Mouse (Mus musculus) skeletal muscle tissue, adult 2 months (tissue): ENCODE results near the gene Pdzd9.
"Not testable (repeated sequence)": the region's sequence is repeated elsewhere in the genome, so short reads cannot be mapped to it uniquely, and the experiment has no call there.

Source experiments
- DNase-seq: peaks from one replicate; pipeline ENCODE4 v3.0.0-alpha.2; 2012; ENCODE audit warnings: low read depth, low spot score

Gene Pdzd9

DNA sequence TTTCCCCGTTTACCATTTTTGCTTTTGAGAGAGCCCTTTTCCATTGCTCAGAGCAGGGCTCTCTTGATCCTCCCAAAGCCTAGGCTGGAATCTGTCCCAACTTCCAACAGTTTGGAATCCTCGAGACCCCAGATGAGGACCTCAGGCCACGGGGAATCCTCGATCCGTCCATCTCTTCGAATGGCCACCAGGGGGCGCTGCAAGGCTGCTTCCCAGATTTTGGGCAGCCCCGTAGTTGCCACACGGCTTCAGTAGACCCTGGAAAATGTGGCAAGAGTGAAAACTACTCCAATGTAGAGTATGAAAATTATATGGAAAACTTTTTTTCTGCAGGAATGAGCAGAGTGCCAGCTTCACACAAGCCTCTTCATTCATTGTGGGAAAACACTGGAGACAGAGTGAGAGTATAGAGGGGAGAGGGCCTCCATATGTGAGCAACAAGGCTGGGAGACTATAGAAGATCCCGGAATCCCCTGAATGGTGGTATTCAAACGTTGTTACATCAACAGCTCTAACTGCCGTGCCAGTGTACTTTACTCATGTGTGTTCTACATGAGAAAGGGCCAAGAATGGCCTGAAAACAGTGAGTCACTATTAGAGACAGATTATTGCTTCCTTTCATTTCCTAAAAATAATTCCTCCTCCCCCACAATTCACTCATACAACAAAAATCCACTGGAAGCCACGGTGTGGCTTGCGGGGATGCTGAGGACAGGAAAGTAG, at the start of gene Pdzd9:
Pdzd9 (minus strand) TSS at position 191 of the 723 bp plus-strand sequence.
- peak; percentile 39 for DNase-seq

DNA sequence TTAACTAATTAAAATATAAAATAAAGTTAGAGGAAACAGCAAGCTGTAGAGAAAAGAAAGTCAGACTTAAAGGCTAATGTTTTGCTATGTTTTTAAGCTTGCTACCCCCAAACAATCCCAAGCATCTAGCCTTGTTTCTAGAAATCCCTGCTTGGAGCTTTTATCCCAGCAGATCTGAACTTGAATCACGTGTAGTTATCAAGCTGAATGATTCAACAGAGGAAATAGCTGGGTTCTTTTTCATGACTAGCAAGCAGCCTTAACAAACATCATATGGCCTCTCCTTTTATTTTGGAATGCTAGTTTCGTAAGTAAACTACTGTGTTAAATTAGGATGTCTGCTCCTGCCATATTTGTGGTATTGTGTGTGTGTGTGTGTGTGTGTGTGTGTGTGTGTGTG, 47.1 kb upstream of the Pdzd9 start:
- DNase-seq = no peak

DNA sequence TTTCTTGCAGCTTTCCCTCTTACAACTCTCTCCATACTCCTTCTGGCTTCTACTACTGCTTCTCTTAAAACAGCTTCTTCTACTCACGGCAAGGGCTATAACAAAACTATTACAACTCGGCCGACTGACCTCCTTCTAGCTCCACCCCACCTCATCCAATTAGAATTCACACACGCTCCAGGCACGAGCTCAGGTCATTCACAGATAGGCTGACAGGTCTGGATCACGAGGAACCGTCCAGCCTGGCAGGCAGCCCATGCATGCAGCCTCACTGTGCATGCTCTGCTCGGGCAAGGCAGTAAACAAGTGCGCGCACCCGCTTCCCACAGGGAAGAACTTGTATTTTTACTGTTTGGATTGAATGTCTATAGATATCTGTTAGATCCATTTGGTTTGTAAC, 43.8 kb upstream of the Pdzd9 start:
- DNase-seq = not testable (repeated sequence)

DNA sequence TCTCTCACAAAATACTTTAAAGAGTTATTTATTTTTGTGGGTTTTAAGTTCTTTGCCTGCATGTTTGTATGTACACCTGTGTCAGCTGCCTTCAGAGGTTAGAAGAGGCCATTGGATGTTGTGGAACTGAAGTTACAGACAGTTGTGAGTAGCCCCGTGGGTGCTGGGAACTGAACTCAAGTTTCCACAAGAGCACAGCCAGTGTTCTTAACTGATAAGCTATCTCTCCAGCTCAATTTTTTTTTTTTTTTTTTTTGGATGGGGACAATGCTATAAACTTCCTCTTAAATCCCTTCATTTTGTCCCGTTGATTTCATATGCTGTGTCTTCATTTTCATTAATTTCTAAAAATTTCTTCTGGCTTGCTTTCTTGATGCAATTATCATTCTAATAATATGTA, 43.1 kb upstream of the Pdzd9 start:
- DNase-seq = no peak

DNA sequence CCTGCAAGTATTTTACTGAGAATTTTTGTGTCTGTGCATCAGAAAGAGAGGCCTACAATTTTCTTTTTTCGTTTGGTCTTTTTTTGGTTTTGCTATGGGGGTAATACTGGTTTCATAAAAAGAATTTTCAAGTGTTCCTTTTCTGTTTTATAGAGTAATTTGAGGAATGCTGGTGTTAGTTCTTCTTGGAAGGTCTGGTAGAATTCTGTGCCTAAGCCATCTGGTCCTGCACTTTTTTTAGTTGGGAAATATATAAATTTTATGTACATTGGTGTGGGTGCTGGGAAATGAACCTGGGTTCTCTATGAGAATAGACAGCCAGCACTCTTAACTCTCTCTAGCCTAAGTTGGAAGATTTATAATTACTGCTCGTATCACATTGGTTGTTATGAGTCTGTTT, 41.9 kb upstream of the Pdzd9 start:
- no peak for DNase-seq

DNA sequence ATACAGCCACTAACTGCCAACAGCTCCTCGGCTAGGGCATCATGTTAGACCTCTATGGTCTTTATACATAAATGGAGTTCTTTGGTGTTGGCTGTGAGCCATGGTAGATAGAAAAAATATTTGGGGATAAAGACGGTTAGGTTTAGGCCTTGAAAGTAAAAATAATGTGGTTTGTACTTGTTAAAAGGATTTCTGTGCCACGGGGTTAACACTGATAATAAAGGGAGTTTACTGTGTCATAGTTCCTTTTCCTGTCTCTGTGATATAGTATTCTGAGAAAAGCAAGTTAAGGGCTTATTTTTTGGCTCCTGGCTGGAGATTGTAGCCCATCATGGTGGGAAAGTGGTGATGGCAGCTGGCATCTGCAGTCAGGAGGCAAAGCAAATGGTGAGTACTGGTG, 33.7 kb upstream of the Pdzd9 start:
- DNase-seq = no peak

DNA sequence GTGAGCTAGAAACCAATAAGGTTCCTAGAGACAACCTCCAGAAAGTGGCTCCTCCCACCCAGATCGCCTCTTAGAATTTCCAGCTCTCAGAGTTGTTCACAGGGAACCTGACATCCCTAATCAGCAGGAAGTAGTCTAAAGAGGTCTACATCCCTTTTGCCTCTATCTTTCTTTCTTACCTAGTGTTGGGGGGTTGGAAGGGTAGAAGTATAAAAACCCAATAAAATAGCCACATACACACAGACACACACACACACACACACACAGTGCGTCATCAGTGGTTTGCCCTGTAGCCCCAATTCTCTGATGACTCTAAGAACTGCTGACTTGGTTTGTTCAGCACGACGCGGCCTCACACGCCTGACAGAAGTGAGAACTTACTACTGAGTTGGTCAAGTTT, 29.4 kb upstream of the Pdzd9 start:
- no peak for DNase-seq

DNA sequence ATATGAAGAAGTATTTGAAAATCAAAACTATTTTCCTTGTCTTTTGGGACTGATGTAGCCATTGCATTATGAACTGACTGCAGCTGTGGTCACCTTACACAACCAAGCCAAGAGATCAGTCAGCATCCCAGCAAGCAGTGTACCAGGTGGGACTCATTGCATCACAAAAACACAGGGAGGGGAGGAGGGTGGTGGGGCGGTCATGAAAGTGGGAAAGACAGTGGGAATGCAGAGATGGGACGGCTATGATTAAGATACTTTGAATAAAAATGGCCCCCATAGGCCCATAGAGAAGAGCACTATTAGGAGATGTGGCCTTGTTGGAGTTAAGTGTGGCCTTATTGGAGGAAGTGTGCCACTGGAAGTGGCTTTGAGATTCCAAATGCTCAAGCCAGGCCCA, 26.2 kb upstream of the Pdzd9 start:
- no peak for DNase-seq

DNA sequence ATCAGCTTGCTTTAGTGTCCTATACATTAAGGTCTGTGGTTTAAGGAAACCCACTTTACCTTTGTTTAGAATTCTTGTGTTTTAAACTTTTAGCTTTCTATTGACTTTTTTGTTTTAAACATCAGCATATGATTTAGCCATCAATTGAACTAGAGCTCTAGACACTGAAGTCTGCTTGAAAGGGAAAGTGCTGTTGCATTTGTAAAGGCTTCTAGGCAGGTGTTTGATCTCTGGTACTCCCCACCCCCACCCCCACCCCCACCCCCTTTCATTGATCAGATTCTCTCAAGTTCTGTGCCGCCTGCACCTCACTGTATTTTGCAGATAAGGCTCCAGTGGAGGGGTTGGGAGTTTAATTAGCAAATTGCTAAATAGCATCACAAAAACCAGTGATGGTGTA, 25.5 kb upstream of the Pdzd9 start:
- DNase-seq = no peak

DNA sequence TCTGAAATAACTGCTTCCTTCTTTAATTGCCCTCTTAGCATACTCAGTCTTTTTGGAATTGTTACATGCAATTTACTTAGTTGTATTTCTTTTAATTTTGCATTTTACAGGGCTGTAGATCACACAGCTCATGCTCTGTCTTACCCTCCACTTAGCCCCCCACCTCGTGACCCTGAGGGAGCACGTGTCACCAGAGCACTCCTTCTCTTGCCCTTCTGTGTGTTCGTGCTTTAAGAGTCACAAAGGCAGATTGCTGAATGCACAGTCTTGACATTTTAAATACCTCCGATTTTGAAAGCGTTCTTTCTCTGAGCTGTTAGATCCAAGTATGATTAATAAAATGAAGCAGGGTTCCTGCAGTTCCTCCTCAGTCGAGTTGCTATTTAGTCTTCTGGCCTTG, 25.1 kb upstream of the Pdzd9 start:
- no peak for DNase-seq

DNA sequence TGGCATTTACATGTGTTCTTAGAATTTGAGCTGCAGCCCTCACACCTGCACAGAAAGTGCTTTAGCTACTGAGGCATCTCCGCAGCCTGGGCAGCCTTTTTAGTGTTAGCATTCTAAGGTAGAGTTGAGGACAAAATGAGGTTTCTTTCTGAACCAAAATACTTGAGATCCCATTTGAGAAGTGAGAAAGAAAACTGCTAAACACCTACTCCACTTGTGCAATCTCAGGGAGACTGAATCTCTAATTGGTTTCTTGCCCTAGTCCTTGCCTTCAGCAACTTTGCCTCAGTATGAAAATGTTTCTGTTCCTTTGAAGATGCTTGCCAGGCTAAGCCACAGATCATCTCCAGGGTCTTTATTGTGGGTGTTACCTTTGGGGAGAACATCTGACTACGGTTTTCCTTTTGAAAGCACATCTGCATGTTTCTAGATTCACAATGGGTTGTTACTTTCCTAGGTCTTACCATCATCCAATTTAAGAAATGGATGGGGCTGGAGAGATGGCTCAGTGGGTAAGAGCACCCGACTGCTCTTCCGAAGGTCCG, 23.8 kb upstream of the Pdzd9 start:
- no peak for DNase-seq

DNA sequence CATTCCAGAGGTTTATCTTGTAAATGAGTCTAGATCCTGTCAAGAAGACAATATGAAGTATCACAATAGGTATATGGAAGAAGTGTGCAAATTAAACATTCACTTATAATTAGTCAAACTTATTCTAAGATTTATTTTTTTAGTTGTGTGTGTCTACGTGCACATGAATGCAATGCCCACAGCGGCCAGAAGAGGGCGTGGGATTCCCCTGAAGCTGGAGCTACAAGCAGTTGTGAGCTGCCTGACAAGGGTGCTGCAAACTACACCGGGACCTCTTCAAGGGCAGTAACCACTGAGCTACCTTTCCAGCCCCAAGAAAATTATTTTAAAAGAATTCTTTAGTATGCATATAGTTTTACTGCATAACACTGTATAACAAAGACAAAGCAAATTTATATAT, 20.5 kb upstream of the Pdzd9 start:
- DNase-seq = no peak

DNA sequence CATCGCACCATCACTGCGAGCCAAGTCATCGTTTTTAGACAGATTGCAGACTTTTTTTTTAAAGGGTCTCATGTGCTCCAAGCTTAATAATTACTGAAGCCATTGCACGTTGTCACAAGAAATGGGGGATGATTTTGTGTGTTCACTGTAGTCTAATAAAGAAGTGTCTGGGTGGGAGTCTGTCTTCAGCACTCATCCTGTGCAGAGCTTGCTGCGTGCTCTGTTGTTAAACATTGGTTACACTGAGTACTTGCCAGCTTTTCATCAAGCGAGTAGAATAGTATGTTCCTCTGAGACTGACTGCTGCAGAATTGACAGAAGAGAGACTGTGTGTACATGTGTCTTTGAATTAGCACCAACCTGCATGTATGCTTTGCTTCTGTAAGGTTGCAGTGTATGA, 15.1 kb upstream of the Pdzd9 start:
- no peak for DNase-seq

DNA sequence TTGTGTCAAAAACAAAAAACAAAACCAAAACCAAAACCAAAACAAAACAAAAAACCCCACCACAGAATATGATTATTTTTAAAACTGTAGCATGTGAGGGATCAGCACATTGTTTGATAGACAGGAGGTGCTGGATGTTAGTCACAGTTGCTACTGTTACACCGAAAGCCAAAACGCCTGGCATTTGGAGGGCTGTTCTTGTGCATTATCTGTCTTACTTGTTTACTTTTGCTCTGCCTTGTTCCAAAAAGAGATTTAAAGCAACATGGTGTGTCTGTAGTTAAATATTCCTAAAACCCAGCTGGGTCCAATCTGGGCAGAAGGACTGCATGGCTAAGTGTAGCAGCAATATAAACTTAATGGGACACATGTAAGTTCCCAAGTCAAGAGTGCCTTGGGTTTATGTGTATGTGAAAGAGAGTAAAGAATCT, 14.6 kb upstream of the Pdzd9 start:
- DNase-seq = no peak

DNA sequence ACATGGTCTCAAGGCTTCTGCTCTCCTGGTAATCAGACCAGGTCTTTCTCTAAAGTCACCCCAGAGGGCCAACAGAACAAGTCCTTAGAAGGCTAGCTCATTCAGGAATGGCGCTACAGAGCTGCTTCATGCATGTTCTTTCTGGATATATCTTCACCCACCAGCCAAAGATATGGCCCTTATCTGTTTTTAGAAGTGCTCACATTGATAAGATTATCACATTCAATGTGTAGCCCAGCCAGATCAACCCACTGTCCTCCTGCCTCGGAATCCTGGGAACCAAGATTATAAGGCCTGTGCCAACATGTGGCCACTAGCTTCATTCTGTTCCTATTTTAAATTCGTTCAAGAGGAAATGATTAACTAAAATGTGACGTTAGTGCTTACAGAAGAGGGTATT, 11.9 kb upstream of the Pdzd9 start:
- no peak for DNase-seq

DNA sequence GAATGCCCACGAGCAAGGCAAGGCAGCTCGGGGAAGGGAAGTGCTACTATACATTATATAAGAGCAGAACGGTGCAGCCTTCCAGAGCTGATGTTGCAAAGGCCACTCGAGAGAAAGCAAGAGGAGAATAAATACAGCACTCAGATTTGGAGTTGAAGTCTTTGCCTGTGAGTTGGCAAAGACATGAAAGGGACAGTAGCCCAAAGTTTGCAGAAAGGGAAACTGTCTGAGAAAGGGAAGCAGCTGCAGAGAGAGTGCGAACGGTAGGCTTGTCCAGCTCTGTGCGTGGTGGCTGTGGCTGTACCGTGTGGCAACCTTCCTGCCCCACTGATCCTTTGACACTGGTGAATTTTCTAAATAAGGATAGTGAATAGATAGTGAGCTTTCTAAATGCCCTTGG, 8.9 kb upstream of the Pdzd9 start:
- no peak for DNase-seq

DNA sequence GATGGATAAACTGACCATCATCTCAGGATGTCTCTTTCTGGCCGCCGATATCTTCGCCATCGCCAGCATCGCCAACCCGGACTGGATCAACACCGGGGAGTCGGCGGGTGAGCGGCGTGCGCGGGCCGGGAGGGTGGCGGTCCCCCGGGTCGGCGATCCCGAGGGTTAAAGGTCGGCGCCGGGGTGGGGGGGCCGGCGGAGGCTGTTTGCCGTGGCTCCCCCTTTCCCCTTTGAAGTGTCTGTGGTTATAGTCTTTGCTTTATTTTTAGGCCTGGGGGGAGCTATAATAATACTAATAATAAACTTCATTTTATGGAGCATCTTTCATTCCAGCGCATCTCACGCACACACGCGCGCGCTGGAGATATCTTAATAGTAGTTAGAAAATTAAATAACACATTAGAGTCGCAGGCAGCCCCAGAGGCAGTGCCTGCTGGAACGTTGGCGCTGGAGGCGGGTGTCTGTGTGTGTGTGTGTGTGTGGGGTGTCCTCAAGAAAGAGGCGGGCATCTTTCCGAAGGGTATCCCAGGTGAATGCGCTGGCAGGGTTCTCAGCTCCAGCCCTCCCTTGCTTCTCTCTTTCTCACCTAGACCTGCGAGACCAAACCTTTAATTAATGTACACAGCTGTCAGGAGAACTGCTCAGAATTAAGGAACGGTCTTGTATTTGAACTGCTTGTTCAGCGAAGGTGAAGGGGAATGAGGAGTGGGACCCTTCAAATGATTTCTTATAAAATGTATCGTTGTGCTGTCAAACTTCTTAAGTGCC, 7.8 kb upstream of the Pdzd9 start:
- DNase-seq = no peak

DNA sequence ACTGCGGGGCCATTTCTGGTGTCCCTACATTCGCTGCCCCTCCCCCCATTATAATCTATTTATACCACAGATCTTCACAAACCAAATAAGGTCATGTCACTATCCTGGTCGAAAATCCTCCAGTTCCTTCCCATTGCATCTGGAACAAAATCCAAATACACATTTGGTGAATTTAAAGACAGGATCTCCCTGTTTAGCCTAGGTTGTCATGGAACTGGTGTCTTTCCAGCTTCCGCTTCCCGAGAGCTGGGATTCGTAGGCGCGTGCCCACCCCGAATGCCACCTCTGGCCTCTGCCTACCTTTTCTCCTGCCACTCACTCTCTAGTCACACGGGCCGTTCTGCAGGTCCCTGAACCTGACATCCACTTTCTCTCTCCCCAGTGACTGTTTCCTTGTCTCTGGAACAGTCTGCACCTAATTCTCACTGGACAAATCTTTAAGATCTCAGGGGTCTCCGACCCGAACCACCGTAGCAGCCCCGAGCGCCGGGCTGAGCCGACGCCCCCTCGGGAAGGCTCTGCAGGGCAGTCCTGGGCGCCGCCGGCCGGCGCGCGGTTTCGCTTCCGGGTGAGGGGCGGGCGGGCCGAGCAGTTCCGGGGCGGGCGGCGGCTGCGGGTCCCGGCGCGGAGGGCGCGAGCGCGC, 7.0 kb upstream of the Pdzd9 start, which contains the start of gene Mosmo:
Mosmo (plus strand) TSS at position 618 of the 643 bp plus-strand sequence.
- DNase-seq = peak; percentile 32

DNA sequence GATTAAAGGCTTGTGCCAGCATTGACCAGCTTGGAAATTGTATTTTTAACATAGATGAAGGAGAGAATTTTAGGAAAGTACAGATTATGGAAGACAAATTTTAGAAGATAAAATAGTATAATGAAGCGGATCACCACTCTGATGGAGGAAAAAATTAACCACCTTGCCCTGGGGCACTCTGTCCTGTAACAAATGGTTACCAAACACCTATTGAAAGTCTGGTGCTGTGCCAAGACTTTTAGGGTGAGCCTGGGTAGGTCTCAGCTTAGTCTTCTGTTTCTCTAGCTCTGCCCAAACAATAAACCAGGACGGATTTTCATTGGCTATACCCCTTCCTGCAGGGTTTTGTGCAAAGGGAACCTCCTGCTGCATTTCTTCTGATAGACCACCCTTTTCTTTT, 1.1 kb upstream of the Pdzd9 start:
- no peak for DNase-seq

DNA sequence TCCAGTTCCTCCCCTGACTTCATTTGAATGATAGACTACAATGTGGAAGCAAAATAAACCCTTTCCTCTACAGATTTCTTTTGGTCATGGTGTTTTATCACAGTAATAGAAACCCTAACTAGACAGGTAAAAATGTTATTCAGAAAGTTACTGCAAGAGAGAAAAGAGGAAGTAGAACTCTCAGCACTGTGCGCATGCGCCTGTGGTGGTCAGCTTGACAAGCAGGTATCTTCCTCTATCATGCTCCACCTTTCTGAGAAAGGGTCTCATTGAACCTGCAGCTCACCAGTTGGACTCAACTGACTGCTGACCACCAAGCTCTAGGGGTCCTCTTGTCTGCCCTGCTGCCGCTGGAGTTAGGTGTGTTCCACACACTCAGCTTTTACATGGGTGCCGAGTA, 8.1 kb downstream of the Pdzd9 start:
- DNase-seq = no peak

DNA sequence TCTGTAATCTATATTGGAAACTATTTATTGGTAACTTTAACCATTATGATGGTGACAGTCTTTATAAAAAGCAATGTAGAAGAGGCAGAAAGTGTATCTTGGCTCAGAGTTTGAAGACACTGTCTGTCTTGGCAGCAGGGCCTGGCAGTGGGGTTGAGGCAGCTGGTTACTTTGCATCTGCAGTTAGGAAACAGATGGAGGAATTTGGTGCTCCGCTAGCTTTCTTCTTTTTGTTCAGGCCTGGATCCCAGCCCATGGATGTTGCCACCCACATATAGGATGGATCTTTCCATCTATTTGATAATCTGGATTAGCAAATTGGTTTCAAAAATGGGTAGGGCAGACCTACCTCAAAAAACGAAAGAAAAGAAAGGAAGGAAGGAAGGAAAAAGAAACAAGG, 22.3 kb downstream of the Pdzd9 start:
- DNase-seq = no peak

DNA sequence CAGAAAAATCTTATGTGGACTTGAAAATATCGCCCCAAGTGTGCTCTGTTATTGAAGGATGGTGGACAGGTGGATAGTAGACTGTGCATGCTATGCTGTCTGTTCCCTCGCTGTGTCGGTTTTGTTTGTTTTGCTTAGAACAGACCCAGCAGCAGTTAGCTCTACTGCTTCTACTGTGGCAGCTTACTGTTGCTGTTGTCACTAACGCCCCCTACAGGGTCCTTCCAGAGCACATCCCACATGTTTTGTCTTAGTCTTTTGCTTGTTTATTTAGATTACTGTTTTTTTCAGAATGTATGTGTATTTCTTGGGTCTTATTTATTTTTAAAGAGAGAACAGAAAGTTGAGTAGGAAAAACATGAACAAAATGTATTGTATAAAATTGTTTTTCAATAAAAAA, 26.9 kb downstream of the Pdzd9 start:
- DNase-seq = no peak

DNA sequence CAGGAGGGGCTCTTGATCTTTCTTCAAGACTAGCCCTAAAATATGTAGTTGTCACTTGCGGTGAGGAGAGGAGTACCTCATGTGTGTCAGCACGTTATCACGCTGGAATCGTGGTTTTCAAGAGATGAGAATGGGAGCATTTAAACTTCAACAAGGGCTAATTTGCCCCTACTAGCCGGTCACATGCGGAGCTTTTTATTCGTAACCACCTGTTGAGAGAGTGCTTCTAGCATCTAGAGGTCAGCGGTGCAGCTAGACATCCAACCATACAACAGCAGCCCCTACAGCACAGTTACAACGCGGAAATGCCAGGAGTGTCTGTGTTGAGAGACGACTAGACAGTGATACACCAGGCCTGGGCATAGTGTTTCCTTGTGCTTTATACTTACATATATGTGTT, 34.3 kb downstream of the Pdzd9 start:
- DNase-seq = no peak
